In the genomic region with DNA sequence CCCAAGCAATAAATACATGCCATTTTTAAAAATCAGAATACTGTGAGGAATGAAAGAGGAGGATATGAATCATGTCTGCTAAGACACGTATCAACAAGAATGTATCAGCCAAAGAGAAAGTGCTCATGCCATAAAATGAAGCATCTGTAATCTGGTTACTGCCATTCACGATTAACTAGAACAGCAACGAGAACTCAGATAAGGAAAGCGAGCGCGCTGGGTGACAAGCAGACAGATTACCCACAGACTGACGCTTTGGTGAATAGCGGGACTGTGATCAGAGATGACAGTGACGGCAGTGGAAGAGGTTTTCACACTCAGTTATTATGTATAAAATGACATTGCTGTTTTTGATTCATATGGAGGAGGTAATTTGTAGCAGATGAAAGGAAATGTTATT, we compare ENCODE assay signal across 15 mouse cellular contexts. TPM values are rescaled to one million over a fixed set of nuclear protein-coding genes. Genes with fewer than 3 reads are reported as not detected.
DNase-seq lines count a peak whose midpoint lies in the region; ATAC-seq and TF ChIP-seq lines count a peak whose summit lies in the region.
"Had no signal": no experiment of that assay in that cellular context is flagged by ENCODE, and none has a peak within 500 bp of the region (broad histone marks: within the 10 kb centered on the region; RNA-seq: fewer than 3 reads in every experiment).

No protein-coding gene starts in this region.

- TF ChIP-seq EP300 in heart, postnatal 0 days (IDR thresholded peaks at IDR 0.05; ENCODE audit: low read depth): no peak
- peak; percentile 57; the same call in 1 of the 2 replicates for TF ChIP-seq EP300 in liver, embryonic 14.5 days (IDR thresholded peaks at IDR 0.05; ENCODE audit: low read depth)

- no peak overlapping the region for H3K4me2 ChIP-seq in forebrain, embryonic 14.5 days (ENCODE audit: low read length)
- no peak overlapping the region for H3K4me2 ChIP-seq in forebrain, embryonic 12.5 days
- peak overlapping the region; percentile 4; the same call in 1 of the 2 replicates for H3K4me2 ChIP-seq in heart, postnatal 0 days (ENCODE audit: low read depth, low read length)
- H3K4me2 ChIP-seq in liver, embryonic 14.5 days (ENCODE audit: low read depth): no peak overlapping the region
- H3K4me2 ChIP-seq: neural tube, embryonic 13.5 days had no signal

- TF ChIP-seq CTCF in heart, postnatal 0 days (IDR thresholded peaks at IDR 0.05; ENCODE audit: low read depth): no peak
- TF ChIP-seq CTCF in liver, embryonic 14.5 days (IDR thresholded peaks at IDR 0.05; ENCODE audit: low read depth): no peak

- no peaks in the 10 kb centered on the region for H3K4me1 ChIP-seq in forebrain, embryonic 14.5 days (ENCODE audit: control insufficient read depth, insufficient read depth, low read length)
- H3K4me1 ChIP-seq in forebrain, embryonic 12.5 days: no peaks in the 10 kb centered on the region
- peaks cover 14% of the 10 kb centered on the region; the same call in 1 of the 2 replicates for H3K4me1 ChIP-seq in heart, postnatal 0 days (ENCODE audit: control insufficient read depth, insufficient read depth)
- H3K4me1 ChIP-seq in liver, embryonic 14.5 days (replicated peaks; ENCODE audit: control insufficient read depth in 2 of 2, insufficient read depth in 2 of 2, low read length in 1 of 2): peaks cover 5 to 9% of the 10 kb centered on the region in 2 experiments; a peak in 3 of 4 replicates
- H3K4me1 ChIP-seq: neural tube, embryonic 13.5 days had no signal

- H3K27ac ChIP-seq in forebrain, embryonic 14.5 days (ENCODE audit: low read depth, low read length): no peak overlapping the region; the same call in 1 of the 2 replicates
- H3K27ac ChIP-seq in forebrain, embryonic 12.5 days: no peak overlapping the region
- no peak overlapping the region for H3K27ac ChIP-seq in heart, postnatal 0 days (ENCODE audit: low read depth)
- no peak overlapping the region for H3K27ac ChIP-seq in liver, embryonic 14.5 days
- H3K27ac ChIP-seq: gastrocnemius, adult 2 months; neural tube, embryonic 13.5 days had no signal

- no peaks in the 10 kb centered on the region for H3K9me3 ChIP-seq in forebrain, embryonic 14.5 days (replicated peaks; ENCODE audit: control insufficient read depth, low read length)
- no peaks in the 10 kb centered on the region for H3K9me3 ChIP-seq in forebrain, embryonic 12.5 days
- H3K9me3 ChIP-seq in heart, postnatal 0 days (replicated peaks; ENCODE audit: control insufficient read depth, low read length): no peaks in the 10 kb centered on the region
- no peaks in the 10 kb centered on the region for H3K9me3 ChIP-seq in liver, embryonic 14.5 days (ENCODE audit: control insufficient read depth, low read length)
- H3K9me3 ChIP-seq: neural tube, embryonic 13.5 days had no signal

- H3K4me3 ChIP-seq in forebrain, embryonic 14.5 days (ENCODE audit: low read depth, low read length): no peak overlapping the region
- no peak overlapping the region for H3K4me3 ChIP-seq in forebrain, embryonic 12.5 days (replicated peaks)
- H3K4me3 ChIP-seq in heart, postnatal 0 days (ENCODE audit: low read depth, low read length): no peak overlapping the region
- H3K4me3 ChIP-seq in liver, embryonic 14.5 days (ENCODE audit: insufficient read depth in 1 of 2, low read depth in 2 of 2, low read length in 2 of 2): no peak overlapping the region
- H3K4me3 ChIP-seq: gastrocnemius, adult 2 months; neural tube, embryonic 13.5 days had no signal

- H3K27me3 ChIP-seq in forebrain, embryonic 14.5 days (replicated peaks; ENCODE audit: control insufficient read depth, insufficient read depth, low read length): no peaks in the 10 kb centered on the region
- no peaks in the 10 kb centered on the region for H3K27me3 ChIP-seq in forebrain, embryonic 12.5 days
- H3K27me3 ChIP-seq in heart, postnatal 0 days (ENCODE audit: control insufficient read depth, insufficient read depth, low read length): no peaks in the 10 kb centered on the region
- no peaks in the 10 kb centered on the region for H3K27me3 ChIP-seq in liver, embryonic 14.5 days (ENCODE audit: control insufficient read depth, insufficient read depth, low read length)
- H3K27me3 ChIP-seq: neural tube, embryonic 13.5 days had no signal

- WGBS in forebrain, embryonic 14.5 days: 80% methylated on average over 9 of the region's 9 CpGs
- WGBS in forebrain, embryonic 12.5 days: 88% methylated on average over 9 of the region's 9 CpGs
- 16% methylated on average over 9 of the region's 9 CpGs for WGBS in heart, postnatal 0 days
- 16% methylated on average over 9 of the region's 9 CpGs for WGBS in liver, embryonic 14.5 days (ENCODE audit: insufficient replicate concordance)

- no peak for ATAC-seq in forebrain, embryonic 14.5 days
- no peak for ATAC-seq in forebrain, embryonic 12.5 days (ENCODE audit: low FRiP score)
- no peak for ATAC-seq in heart, postnatal 0 days (ENCODE audit: insufficient read depth, low read depth)
- ATAC-seq in liver, embryonic 14.5 days (ENCODE audit: insufficient read depth): peak; percentile 63

- H3K36me3 ChIP-seq in forebrain, embryonic 14.5 days (ENCODE audit: control insufficient read depth, insufficient read depth, low read length): peaks cover 23% of the 10 kb centered on the region
- H3K36me3 ChIP-seq in forebrain, embryonic 12.5 days (replicated peaks): peaks cover 21% of the 10 kb centered on the region
- peaks cover 40% of the 10 kb centered on the region for H3K36me3 ChIP-seq in heart, postnatal 0 days (replicated peaks; ENCODE audit: control insufficient read depth, insufficient read depth, low read length)
- H3K36me3 ChIP-seq in liver, embryonic 14.5 days (replicated peaks; ENCODE audit: control insufficient read depth, insufficient read depth, low read depth): peaks cover 43% of the 10 kb centered on the region

- H3K9ac ChIP-seq in forebrain, embryonic 14.5 days (ENCODE audit: low read length): no peak overlapping the region
- no peak overlapping the region for H3K9ac ChIP-seq in forebrain, embryonic 12.5 days
- H3K9ac ChIP-seq in heart, postnatal 0 days (replicated peaks; ENCODE audit: low read depth, low read length): no peak overlapping the region
- no peak overlapping the region for H3K9ac ChIP-seq in liver, embryonic 14.5 days (replicated peaks)
- H3K9ac ChIP-seq: neural tube, embryonic 13.5 days had no signal

- peak; percentile 27 for DNase-seq in forebrain, embryonic 14.5 days (ENCODE audit: low spot score)
- no peak for DNase-seq in heart, postnatal 0 days (ENCODE audit: low spot score)
- DNase-seq in heart, adult 9 months (ENCODE audit: low spot score in 2 of 2): no peak
- peak; percentile 41 for DNase-seq in brain, adult 2 months (ENCODE audit: low read depth, low spot score)
- DNase-seq in liver, embryonic 14.5 days (ENCODE audit: low read depth in 3 of 3, low spot score in 3 of 3): peak; percentile 20 to 37 (median 35)
- no peak for DNase-seq in Muller cell, postnatal 12 days (ENCODE audit: inconsistent ontology term)
- no peak for DNase-seq in right cerebral cortex, adult 18-20 months
- DNase-seq: cerebellum, adult 8-10 months; embryo, embryonic 11 days; gastrocnemius, adult 2 months; heart, postnatal 14 days; kidney, adult 8-10 months; lung, postnatal 36 days had no signal

RNA-seq across cellular contexts. Expression of gene Bcl2l13, which starts 37.9 kb away (rescaled TPM):
- polyA plus RNA-seq in forebrain, embryonic 14.5 days (2014; fragmentation: Nextera tagmentation; extraction: Ambion mirVana): 31.2 and 31.3 TPM in 2 replicates
- polyA plus RNA-seq in forebrain, embryonic 12.5 days (2016; fragmentation: Nextera tagmentation; extraction: Ambion mirVana): 45.6 and 49.6 TPM in 2 replicates
- total RNA-seq in heart, postnatal 0 days (2014; rRNA removed; ENCODE audit: low replicate concordance): 30.9 and 75.4 TPM in 2 replicates
- polyA plus RNA-seq in heart, postnatal 0 days (2015; fragmentation: Nextera tagmentation; extraction: Ambion mirVana): 29.4 and 32.4 TPM in 2 replicates
- 18.1 and 20.0 TPM in 2 replicates for polyA plus RNA-seq in liver, embryonic 14.5 days (2012; rRNA removed)
- polyA plus RNA-seq in liver, embryonic 14.5 days (2014; fragmentation: Nextera tagmentation; extraction: Ambion mirVana): 28.6 and 34.6 TPM in 2 replicates

RNA-seq across cellular contexts. Expression of gene Bid, which starts 42.8 kb away (rescaled TPM):
- polyA plus RNA-seq in forebrain, embryonic 14.5 days (2014; fragmentation: Nextera tagmentation; extraction: Ambion mirVana): 28.9 and 29.5 TPM in 2 replicates
- polyA plus RNA-seq in forebrain, embryonic 12.5 days (2016; fragmentation: Nextera tagmentation; extraction: Ambion mirVana): 15.3 and 15.6 TPM in 2 replicates
- total RNA-seq in heart, postnatal 0 days (2014; rRNA removed; ENCODE audit: low replicate concordance): 3.3 and 5.1 TPM in 2 replicates
- 2.6 and 3.6 TPM in 2 replicates for polyA plus RNA-seq in heart, postnatal 0 days (2015; fragmentation: Nextera tagmentation; extraction: Ambion mirVana)
- polyA plus RNA-seq in liver, embryonic 14.5 days (2012; rRNA removed): 14.5 and 16.2 TPM in 2 replicates
- 25.6 and 26.1 TPM in 2 replicates for polyA plus RNA-seq in liver, embryonic 14.5 days (2014; fragmentation: Nextera tagmentation; extraction: Ambion mirVana)

RNA-seq across cellular contexts. Expression of gene Atp6v1e1, which starts 51.3 kb away (rescaled TPM):
- 255 and 275 TPM in 2 replicates for polyA plus RNA-seq in forebrain, embryonic 14.5 days (2014; fragmentation: Nextera tagmentation; extraction: Ambion mirVana)
- 146 and 154 TPM in 2 replicates for polyA plus RNA-seq in forebrain, embryonic 12.5 days (2016; fragmentation: Nextera tagmentation; extraction: Ambion mirVana)
- 126 and 129 TPM in 2 replicates for total RNA-seq in heart, postnatal 0 days (2014; rRNA removed; ENCODE audit: low replicate concordance)
- polyA plus RNA-seq in heart, postnatal 0 days (2015; fragmentation: Nextera tagmentation; extraction: Ambion mirVana): 172 and 173 TPM in 2 replicates
- polyA plus RNA-seq in liver, embryonic 14.5 days (2012; rRNA removed): 43.2 and 73.8 TPM in 2 replicates
- polyA plus RNA-seq in liver, embryonic 14.5 days (2014; fragmentation: Nextera tagmentation; extraction: Ambion mirVana): 141 and 145 TPM in 2 replicates

Comparison
In these comparisons a context has a peak if more than half of its experiments do, and no peak if none do; other contexts are left out.
1. DNase-seq: peak in forebrain, embryonic 14.5 days (single experiment), brain, adult 2 months (single experiment) and liver, embryonic 14.5 days (3 of 3); none in heart, postnatal 0 days (single experiment), heart, adult 9 months (0 of 2), Muller cell, postnatal 12 days (single experiment) and right cerebral cortex, adult 18-20 months (single experiment).